Mouse (Mus musculus): ENCODE measurements around the gene Ndrg4. TPM values are rescaled to one million over a fixed set of nuclear protein-coding genes. Genes with fewer than 3 reads are reported as not detected.

Ndrg4 gene
- polyA plus RNA-seq, 1 experiment from 2014 or later = 87.3 TPM

DNA sequence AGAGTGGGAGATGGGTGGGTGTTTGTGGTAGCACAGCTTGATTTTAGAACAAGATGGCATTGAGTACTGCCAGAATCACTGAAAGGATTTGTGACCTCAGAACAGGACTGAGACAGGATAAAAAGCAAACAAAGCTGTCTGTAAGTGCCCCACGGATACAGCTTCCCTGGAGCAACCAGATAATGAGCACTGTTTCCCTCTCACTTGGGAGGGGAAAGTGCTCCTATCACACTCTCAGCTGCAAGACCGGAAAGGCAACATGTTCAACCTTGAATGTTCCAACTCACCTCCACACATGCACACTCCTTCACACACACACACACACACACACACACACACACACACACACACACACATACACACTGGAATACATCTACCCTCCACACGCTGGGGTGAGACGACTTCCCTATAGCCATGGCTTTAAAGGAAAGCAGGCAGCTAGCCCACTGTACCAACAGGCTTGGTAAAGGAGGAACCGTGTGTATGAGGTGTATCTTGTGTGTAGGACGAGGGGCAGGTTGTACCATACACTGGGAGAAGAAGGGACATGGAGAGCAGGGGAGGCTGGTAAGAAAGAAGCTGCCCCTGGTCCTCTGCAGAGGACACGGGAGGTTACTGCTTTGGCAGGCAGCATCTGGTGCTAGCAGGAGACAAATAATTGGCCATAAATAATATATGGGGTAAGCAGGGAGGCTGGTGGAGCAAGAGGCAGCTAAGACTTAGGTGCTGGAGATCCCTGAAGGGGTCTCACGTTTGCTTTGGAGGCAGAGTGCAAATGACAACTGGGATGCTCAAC is 8.4 kb upstream of the Ndrg4 start:
- Histone ChIP-seq H3K4me2 (ENCODE audit: low read depth) (no peak overlapping the region), H3K9me3 (ENCODE audit: control insufficient read depth, low read length) (no peaks in the 10 kb centered on the region), H3K36me3 (ENCODE audit: control insufficient read depth, insufficient read depth, low read length) (no peaks in the 10 kb centered on the region), H3K4me1 (ENCODE audit: control insufficient read depth, insufficient read depth, low read length) (no peaks in the 10 kb centered on the region), H3K27ac (ENCODE audit: low read depth, low read length) (peak overlapping the region; percentile 49; the same call in 1 of the 2 replicates), H3K9ac (ENCODE audit: low read length) (no peak overlapping the region), H3K27me3 (ENCODE audit: control insufficient read depth, insufficient read depth, low read length) (no peaks in the 10 kb centered on the region), H3K4me3 (ENCODE audit: low read depth, low read length) (no peak overlapping the region)
- no peak; the same call in 1 of the 2 replicates for ATAC-seq (ENCODE audit: insufficient read depth, low FRiP score, low TSS enrichment)
- no peak for DNase-seq (ENCODE audit: low spot score)
- 55% methylated on average over 8 of the region's 8 CpGs for WGBS

DNA sequence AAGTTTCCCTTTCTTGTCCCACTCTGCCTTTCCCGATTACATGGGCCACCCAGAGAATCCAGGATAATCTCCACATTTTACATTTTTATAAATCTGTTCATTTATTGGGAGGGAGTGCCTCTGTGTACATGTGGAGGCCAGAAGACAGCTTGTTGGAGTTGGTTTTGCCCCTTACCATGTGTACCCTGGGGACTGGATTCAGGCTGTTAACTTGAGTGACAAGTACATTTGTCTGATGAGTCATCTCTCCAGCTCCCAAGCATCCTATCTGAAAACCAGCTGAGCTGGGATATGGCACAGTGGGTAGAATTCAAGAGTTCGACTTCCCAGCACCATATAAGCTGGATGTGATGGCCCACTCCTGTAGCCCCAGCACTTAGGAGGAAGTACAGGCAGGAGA is 6.8 kb upstream of the Ndrg4 start:
- H3K4me1 ChIP-seq (ENCODE audit: control insufficient read depth, insufficient read depth, low read length) = no peaks in the 10 kb centered on the region
- WGBS = 84% methylated on average over 2 of the region's 2 CpGs
- H3K9ac ChIP-seq (ENCODE audit: low read length) = no peak overlapping the region
- H3K9me3 ChIP-seq (ENCODE audit: control insufficient read depth, low read length) = no peaks in the 10 kb centered on the region
- H3K36me3 ChIP-seq (ENCODE audit: control insufficient read depth, insufficient read depth, low read length) = no peaks in the 10 kb centered on the region
- H3K27ac ChIP-seq (ENCODE audit: low read depth, low read length) = no peak overlapping the region
- no peak overlapping the region for H3K4me2 ChIP-seq (ENCODE audit: low read depth)
- H3K4me3 ChIP-seq (ENCODE audit: low read depth, low read length) = no peak overlapping the region
- ATAC-seq (ENCODE audit: insufficient read depth, low FRiP score, low TSS enrichment) (no peak), DNase-seq (ENCODE audit: low spot score) (no peak)
- no peaks in the 10 kb centered on the region for H3K27me3 ChIP-seq (ENCODE audit: control insufficient read depth, insufficient read depth, low read length)

DNA sequence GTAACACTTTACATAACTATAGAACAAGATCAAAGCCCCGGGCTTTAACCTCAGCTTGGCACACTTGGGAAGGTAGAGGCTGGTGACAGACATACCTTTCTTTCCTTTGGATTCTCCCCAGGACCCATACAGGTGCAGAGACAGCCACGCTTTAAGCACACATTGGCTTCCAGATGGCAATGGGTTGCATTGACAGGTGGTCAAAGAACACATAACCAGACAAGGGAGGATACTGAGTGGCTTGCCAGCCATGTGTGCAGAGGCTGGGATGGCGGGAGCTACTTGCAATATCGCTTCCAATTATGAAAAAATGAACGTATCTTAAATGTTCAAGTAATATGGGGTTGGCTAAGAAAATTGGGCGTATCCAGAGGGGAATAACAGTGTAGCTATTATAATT is 4.9 kb upstream of the Ndrg4 start:
- no peak for DNase-seq (ENCODE audit: low spot score)
- H3K9me3 ChIP-seq (ENCODE audit: control insufficient read depth, low read length) = no peaks in the 10 kb centered on the region
- ATAC-seq (ENCODE audit: insufficient read depth, low FRiP score, low TSS enrichment) = no peak
- H3K27ac ChIP-seq (ENCODE audit: low read depth, low read length) = no peak overlapping the region
- H3K27me3 ChIP-seq (ENCODE audit: control insufficient read depth, insufficient read depth, low read length) = peaks cover 8% of the 10 kb centered on the region
- H3K4me1 ChIP-seq (ENCODE audit: control insufficient read depth, insufficient read depth, low read length) = no peaks in the 10 kb centered on the region
- H3K9ac ChIP-seq (ENCODE audit: low read length) = no peak overlapping the region
- 87% methylated on average over 6 of the region's 6 CpGs for WGBS
- H3K4me2 ChIP-seq (ENCODE audit: low read depth) = no peak overlapping the region
- no peak overlapping the region for H3K4me3 ChIP-seq (ENCODE audit: low read depth, low read length)
- no peaks in the 10 kb centered on the region for H3K36me3 ChIP-seq (ENCODE audit: control insufficient read depth, insufficient read depth, low read length)

DNA sequence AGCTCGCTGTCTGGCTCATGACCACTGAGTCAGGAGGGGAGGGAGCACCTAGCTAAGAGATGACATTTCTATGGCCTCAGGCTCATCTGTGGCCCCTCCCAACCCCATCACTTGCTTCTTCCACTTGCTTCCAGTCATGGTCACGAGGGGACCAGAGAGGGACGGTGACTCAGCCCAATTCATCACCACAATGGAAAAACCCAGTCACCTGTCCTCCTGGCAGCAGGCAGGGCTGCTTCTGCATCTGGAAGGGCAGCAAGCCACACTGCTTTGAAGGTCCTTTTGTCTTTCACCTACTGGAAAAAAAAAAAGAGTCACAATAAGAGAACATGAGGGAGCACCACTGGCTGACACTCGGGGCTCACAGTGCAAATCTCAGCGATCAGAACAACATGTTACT is 4.0 kb upstream of the Ndrg4 start:
- ATAC-seq (ENCODE audit: insufficient read depth, low FRiP score, low TSS enrichment) (no peak), DNase-seq (ENCODE audit: low spot score) (no peak)
- Histone ChIP-seq H3K9me3 (ENCODE audit: control insufficient read depth, low read length) (no peaks in the 10 kb centered on the region), H3K9ac (ENCODE audit: low read length) (no peak overlapping the region), H3K27me3 (ENCODE audit: control insufficient read depth, insufficient read depth, low read length) (peaks cover 17% of the 10 kb centered on the region), H3K4me3 (ENCODE audit: low read depth, low read length) (no peak overlapping the region), H3K36me3 (ENCODE audit: control insufficient read depth, insufficient read depth, low read length) (no peaks in the 10 kb centered on the region), H3K4me1 (ENCODE audit: control insufficient read depth, insufficient read depth, low read length) (no peaks in the 10 kb centered on the region), H3K27ac (ENCODE audit: low read depth, low read length) (no peak overlapping the region), H3K4me2 (ENCODE audit: low read depth) (no peak overlapping the region)
- 69% methylated on average over 5 of the region's 5 CpGs for WGBS

DNA sequence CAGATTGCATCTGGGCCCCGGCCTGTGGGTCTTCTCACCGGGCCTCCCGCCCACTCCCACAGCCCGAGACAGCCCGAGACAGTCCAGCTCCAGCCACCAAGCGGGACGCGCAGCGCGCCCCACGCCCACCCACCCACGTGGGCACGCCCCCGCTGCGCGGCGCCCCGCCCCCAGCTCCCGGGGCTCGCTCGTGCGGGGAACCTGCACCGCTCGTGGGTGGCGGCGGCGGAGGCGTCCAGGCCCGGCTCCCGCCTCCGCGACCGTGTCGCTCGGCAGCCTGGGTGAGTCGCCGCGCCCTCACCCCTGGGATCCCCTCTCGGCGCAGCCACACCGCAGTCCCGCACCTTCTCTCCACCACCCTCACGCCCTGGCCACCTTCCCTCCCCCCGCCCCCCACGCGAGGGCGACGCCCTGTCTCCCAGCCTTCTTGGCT is 827 bp downstream of the Ndrg4 start:
- peak; percentile 36; the same call in 1 of the 2 replicates for ATAC-seq (ENCODE audit: insufficient read depth, low FRiP score, low TSS enrichment)
- H3K4me1 ChIP-seq (ENCODE audit: control insufficient read depth, insufficient read depth, low read length) = no peaks in the 10 kb centered on the region
- no peak overlapping the region for H3K27ac ChIP-seq (ENCODE audit: low read depth, low read length)
- H3K27me3 ChIP-seq (ENCODE audit: control insufficient read depth, insufficient read depth, low read length) = peaks cover 34% of the 10 kb centered on the region
- DNase-seq (ENCODE audit: low spot score) = no peak
- H3K9ac ChIP-seq (ENCODE audit: low read length) = peak overlapping the region; percentile 57
- 0% methylated on average over 8 of the region's 48 CpGs for WGBS
- H3K9me3 ChIP-seq (ENCODE audit: control insufficient read depth, low read length) = no peaks in the 10 kb centered on the region
- peak overlapping the region; percentile 90 for H3K4me2 ChIP-seq (ENCODE audit: low read depth)
- H3K36me3 ChIP-seq (ENCODE audit: control insufficient read depth, insufficient read depth, low read length) = no peaks in the 10 kb centered on the region
- peak overlapping the region; percentile 57 for H3K4me3 ChIP-seq (ENCODE audit: low read depth, low read length)

DNA sequence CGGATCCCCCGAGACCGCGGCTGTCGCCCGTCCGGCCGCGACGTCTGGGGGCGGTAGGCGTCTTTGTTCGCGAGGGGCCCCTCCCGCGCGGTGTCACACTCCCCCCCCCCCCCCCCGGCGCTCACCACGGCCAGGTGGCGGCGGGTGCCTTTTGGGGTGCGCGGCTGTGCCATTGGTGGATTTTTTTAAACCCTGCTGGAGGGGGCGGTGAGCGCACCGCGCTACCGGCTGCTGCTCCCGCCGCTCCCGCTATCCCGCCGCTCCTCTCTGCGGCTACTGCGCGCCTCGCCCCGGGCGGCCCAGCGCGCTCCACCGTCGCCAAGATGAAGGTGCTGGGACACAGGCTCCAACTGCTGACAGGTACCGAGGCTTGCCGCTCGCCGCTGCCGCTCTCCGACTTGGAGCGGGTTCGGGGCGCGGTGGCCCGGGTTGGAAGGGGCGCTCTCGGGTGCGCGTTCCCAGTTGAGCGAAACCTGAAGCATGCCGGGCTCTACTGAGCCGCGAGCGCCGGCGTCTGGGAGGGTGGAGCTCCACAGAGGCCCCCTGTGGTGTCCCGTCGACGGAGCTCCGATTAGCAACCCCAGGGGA is 1.3 kb downstream of the Ndrg4 start:
- DNase-seq (ENCODE audit: low spot score) (peak; percentile 50), ATAC-seq (ENCODE audit: insufficient read depth, low FRiP score, low TSS enrichment) (peak; percentile 29; the same call in 1 of the 2 replicates)
- Histone ChIP-seq H3K4me3 (ENCODE audit: low read depth, low read length) (peak overlapping the region; percentile 57), H3K4me2 (ENCODE audit: low read depth) (peak overlapping the region; percentile 90), H3K27ac (ENCODE audit: low read depth, low read length) (no peak overlapping the region), H3K4me1 (ENCODE audit: control insufficient read depth, insufficient read depth, low read length) (no peaks in the 10 kb centered on the region), H3K9ac (ENCODE audit: low read length) (peak overlapping the region; percentile 57), H3K27me3 (ENCODE audit: control insufficient read depth, insufficient read depth, low read length) (peaks cover 34% of the 10 kb centered on the region), H3K9me3 (ENCODE audit: control insufficient read depth, low read length) (no peaks in the 10 kb centered on the region), H3K36me3 (ENCODE audit: control insufficient read depth, insufficient read depth, low read length) (no peaks in the 10 kb centered on the region)
- WGBS = under 1% methylated on average over 46 of the region's 70 CpGs

DNA sequence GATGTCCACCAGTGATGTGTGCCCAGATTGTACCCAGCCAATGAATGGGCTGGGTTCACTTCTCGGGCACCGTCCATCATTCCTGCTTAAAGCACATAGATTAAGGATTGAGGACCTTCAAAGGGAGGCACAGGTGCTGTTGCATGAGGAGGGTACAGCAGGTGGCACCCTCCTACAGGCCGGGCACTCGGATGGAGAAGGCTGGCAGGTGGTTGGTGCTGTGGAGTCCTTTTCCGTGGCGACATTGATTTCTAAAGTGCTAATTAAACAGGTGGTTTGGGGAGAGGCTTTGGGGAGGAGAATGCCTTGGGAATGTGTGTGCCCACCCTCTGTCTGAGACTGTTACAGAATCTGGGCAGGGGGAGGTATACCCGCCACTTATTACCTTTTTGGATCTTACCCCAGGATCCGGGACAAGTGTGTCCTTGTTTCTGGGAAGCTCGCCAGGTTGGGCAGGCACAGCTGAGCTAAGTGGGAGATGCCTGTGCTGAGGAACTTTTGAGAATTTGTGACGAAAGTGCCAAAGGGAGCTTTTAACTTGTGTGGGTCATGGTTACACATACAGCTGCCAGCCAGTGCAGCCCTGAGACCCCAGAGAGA is 11.4 kb downstream of the Ndrg4 start:
- no peak overlapping the region for H3K4me3 ChIP-seq (ENCODE audit: low read depth, low read length)
- DNase-seq (ENCODE audit: low spot score) (no peak), ATAC-seq (ENCODE audit: insufficient read depth, low FRiP score, low TSS enrichment) (no peak)
- H3K4me2 ChIP-seq (ENCODE audit: low read depth) = no peak overlapping the region
- no peaks in the 10 kb centered on the region for H3K9me3 ChIP-seq (ENCODE audit: control insufficient read depth, low read length)
- H3K36me3 ChIP-seq (ENCODE audit: control insufficient read depth, insufficient read depth, low read length) = no peaks in the 10 kb centered on the region
- H3K9ac ChIP-seq (ENCODE audit: low read length) = no peak overlapping the region
- no peak overlapping the region for H3K27ac ChIP-seq (ENCODE audit: low read depth, low read length)
- H3K4me1 ChIP-seq (ENCODE audit: control insufficient read depth, insufficient read depth, low read length) = no peaks in the 10 kb centered on the region
- WGBS = 84% methylated on average over 10 of the region's 10 CpGs
- H3K27me3 ChIP-seq (ENCODE audit: control insufficient read depth, insufficient read depth, low read length) = no peaks in the 10 kb centered on the region

DNA sequence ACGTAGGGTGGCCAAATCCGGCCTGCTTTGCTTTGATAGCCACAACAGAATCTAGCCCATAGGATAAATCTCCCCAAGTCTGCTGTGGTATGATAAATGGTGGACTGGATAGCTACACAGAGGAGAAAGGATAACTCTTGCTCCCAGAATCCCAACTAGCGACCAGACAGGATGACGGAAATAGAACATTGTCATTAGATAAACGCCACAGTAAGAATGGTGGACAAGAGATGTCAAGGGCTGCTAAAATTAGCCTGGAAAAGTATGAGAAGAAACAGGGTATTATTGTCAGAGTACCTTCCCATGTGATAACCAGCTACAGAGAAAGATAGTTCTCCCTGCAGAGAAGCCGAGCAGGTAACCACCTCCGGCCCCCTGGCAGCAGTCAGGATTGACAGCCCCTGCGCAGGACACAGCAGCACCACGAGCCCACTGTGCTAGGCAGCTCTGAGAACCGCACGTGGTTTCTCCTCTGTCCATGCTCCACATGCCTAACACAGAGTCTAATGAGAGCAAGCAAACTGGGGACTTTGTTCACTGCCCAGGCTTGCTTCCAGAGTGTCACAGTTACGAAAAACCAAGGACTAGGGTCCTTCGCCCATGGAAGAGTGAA is 14.3 kb downstream of the Ndrg4 start:
- no peaks in the 10 kb centered on the region for H3K36me3 ChIP-seq (ENCODE audit: control insufficient read depth, insufficient read depth, low read length)
- 82% methylated on average over 13 of the region's 13 CpGs for WGBS
- H3K4me1 ChIP-seq (ENCODE audit: control insufficient read depth, insufficient read depth, low read length) = 0 out of 2 replicates have a peak, but pooled peaks cover 2% of the 10 kb centered on the region
- H3K4me2 ChIP-seq (ENCODE audit: low read depth) = no peak overlapping the region
- no peak overlapping the region for H3K9ac ChIP-seq (ENCODE audit: low read length)
- DNase-seq (ENCODE audit: low spot score) (no peak), ATAC-seq (ENCODE audit: insufficient read depth, low FRiP score, low TSS enrichment) (no peak)
- H3K4me3 ChIP-seq (ENCODE audit: low read depth, low read length) = no peak overlapping the region
- H3K9me3 ChIP-seq (ENCODE audit: control insufficient read depth, low read length) = no peaks in the 10 kb centered on the region
- no peak overlapping the region for H3K27ac ChIP-seq (ENCODE audit: low read depth, low read length)
- 0 out of 2 replicates have a peak, but pooled peaks cover 2% of the 10 kb centered on the region for H3K27me3 ChIP-seq (ENCODE audit: control insufficient read depth, insufficient read depth, low read length)
